Mouse (Mus musculus) hindbrain, embryonic 16.5 days (tissue): ENCODE measurements around the gene Dock3. TPM values are rescaled to one million over a fixed set of nuclear protein-coding genes. Genes with fewer than 3 reads are reported as not detected.

Source experiments
- microRNA-seq: library from miRNA; unstranded; fragments of <30 nt; microRNA quantifications from one replicate; pipeline ENCODE4, GENCODE M21; 2017
- polyA plus RNA-seq: library from polyadenylated mRNA; unstranded; fragments of >200 nt; fragmentation: Nextera tagmentation; extraction: Ambion mirVana; gene quantifications from 2 replicates; pipeline ENCODE4 v1.2.1, GENCODE M21; 2015

Gene Dock3
- polyA plus RNA-seq, 1 experiment from 2014 or later, result 14.4 TPM

Small RNA genes lying within 50 kb of the gene (microRNA-seq; reads per million reads assigned to microRNA genes)
- not detected for gene Gm22238

Other genes starting within 250 kb of the Dock3 start
- 3.2 TPM in 2 replicates for gene Mapkapk3, start 58.0 kb upstream of the Dock3 start, polyA plus RNA-seq
- gene Cish, start 64.1 kb upstream of the Dock3 start, polyA plus RNA-seq, result 10.9 and 13.7 TPM in 2 replicates
- 17.5 and 18.7 TPM in 2 replicates for gene Hemk1, start 106.4 kb upstream of the Dock3 start, polyA plus RNA-seq
- gene 6430571L13Rik, start 108.7 kb upstream of the Dock3 start, polyA plus RNA-seq, result 9.8 and 11.4 TPM in 2 replicates
- 8.1 and 9.0 TPM in 2 replicates for gene Cacna2d2, start 167.7 kb upstream of the Dock3 start, polyA plus RNA-seq